Mouse (Mus musculus): ENCODE data around the gene Olfr319. TPM values are rescaled to one million over a fixed set of nuclear protein-coding genes. Genes with fewer than 3 reads are reported as not detected.
"Not testable (repeated sequence)": the region's sequence is repeated elsewhere in the genome, so short reads cannot be mapped to it uniquely, and the experiment has no call there.

Gene Olfr319
- total RNA-seq (2021), result not detected in 2 replicates
- long read RNA-seq, experiment 1, result 0 reads
- long read RNA-seq, experiment 2, result 0 reads

- no peak for DNase-seq
These were observed at the start of gene Olfr319 for GRCm38 (mm10) chr11:58698862-58699261. Gene Olfr319, plus strand, starts transcription at chr11:58699162.

GRCm38 (mm10) chr11:58655151-58655550 lies 43.8 kb upstream of the Olfr319 start:
- DNase-seq, result no peak

- no peak for DNase-seq
These were observed 40.4 kb upstream of the Olfr319 start, which contains the start of gene Olfr322 for GRCm38 (mm10) chr11:58658596-58658995. Gene Olfr322, plus strand, starts transcription at chr11:58658782.

- DNase-seq, result no peak
These were observed 29.7 kb upstream of the Olfr319 start for GRCm38 (mm10) chr11:58669252-58669651.

GRCm38 (mm10) chr11:58671825-58672224 lies 27.1 kb upstream of the Olfr319 start:
- DNase-seq, result no peak

GRCm38 (mm10) chr11:58680799-58681198 lies 18.2 kb upstream of the Olfr319 start, which contains the start of gene Olfr320:
Gene Olfr320, plus strand, starts transcription at chr11:58681099.
- no peak for DNase-seq

GRCm38 (mm10) chr11:58709086-58709485 lies 10.1 kb downstream of the Olfr319 start:
- no peak for DNase-seq

GRCm38 (mm10) chr11:58717723-58718122 lies 18.8 kb downstream of the Olfr319 start:
- not testable (repeated sequence) for DNase-seq

GRCm38 (mm10) chr11:58719701-58720100 lies 20.7 kb downstream of the Olfr319 start:
- no peak for DNase-seq

- DNase-seq, result no peak
These were observed 25.0 kb downstream of the Olfr319 start, which contains the start of gene Olfr318 for GRCm38 (mm10) chr11:58723914-58724313. Gene Olfr318, minus strand, starts transcription at chr11:58724014.

GRCm38 (mm10) chr11:58727896-58728650 lies 29.1 kb downstream of the Olfr319 start:
- not testable (repeated sequence) for DNase-seq

- no peak for DNase-seq
These were observed 34.4 kb downstream of the Olfr319 start for GRCm38 (mm10) chr11:58733372-58733771.

- DNase-seq, result no peak
These were observed 39.9 kb downstream of the Olfr319 start, which contains the start of gene Olfr317 for GRCm38 (mm10) chr11:58738792-58739262. Gene Olfr317, minus strand, starts transcription at chr11:58739212.

- DNase-seq, result not testable (repeated sequence)
These were observed 52.1 kb downstream of the Olfr319 start for GRCm38 (mm10) chr11:58751096-58751495.

GRCm38 (mm10) chr11:58752434-58752833 lies 53.5 kb downstream of the Olfr319 start, which contains the start of gene Olfr316:
Gene Olfr316, plus strand, starts transcription at chr11:58752734.
- no peak for DNase-seq

Other genes starting within 250 kb of the Olfr319 start
- not detected in 2 replicates for gene Lypd9, start 246.2 kb upstream of the Olfr319 start, total RNA-seq (2021)
- not detected in 2 replicates for gene Olfr30, start 236.9 kb upstream of the Olfr319 start, total RNA-seq (2021)
- gene Olfr332, start 206.6 kb upstream of the Olfr319 start, total RNA-seq (2021), result not detected in 2 replicates
- gene Olfr331, start 196.6 kb upstream of the Olfr319 start, total RNA-seq (2021), result not detected in 2 replicates
- not detected in 2 replicates for gene Olfr330, start 164.3 kb upstream of the Olfr319 start, total RNA-seq (2021)
- gene Olfr329-ps, start 152.7 kb upstream of the Olfr319 start, total RNA-seq (2021), result not detected in 2 replicates
- 0.15 TPM in 1 of 2 replicates, not detected in the other for gene Olfr328, start 143.5 kb upstream of the Olfr319 start, total RNA-seq (2021)
- not detected in 2 replicates for gene Olfr224, start 128.6 kb upstream of the Olfr319 start, total RNA-seq (2021)
- not detected in 2 replicates for gene Olfr325, start 121.4 kb upstream of the Olfr319 start, total RNA-seq (2021)
- not detected in 2 replicates for gene Olfr324, start 104.0 kb upstream of the Olfr319 start, total RNA-seq (2021)
- gene 2210407C18Rik, start 83.1 kb upstream of the Olfr319 start, total RNA-seq (2021), result not detected in 2 replicates
- gene Olfr323, start 68.7 kb upstream of the Olfr319 start, total RNA-seq (2021), result not detected in 2 replicates
- 0.49 and 1.3 TPM in 2 replicates for gene Trim58, start 58.7 kb upstream of the Olfr319 start, total RNA-seq (2021)
- not detected in 2 replicates for gene Olfr322, start 40.4 kb upstream of the Olfr319 start, total RNA-seq (2021)
- not detected in 2 replicates for gene Olfr320, start 18.1 kb upstream of the Olfr319 start, total RNA-seq (2021)
- gene Olfr318, start 24.9 kb downstream of the Olfr319 start, total RNA-seq (2021), result not detected in 2 replicates
- gene Olfr317, start 40.0 kb downstream of the Olfr319 start, total RNA-seq (2021), result not detected in 2 replicates
- not detected in 2 replicates for gene Olfr316, start 53.6 kb downstream of the Olfr319 start, total RNA-seq (2021)
- gene Olfr315, start 74.0 kb downstream of the Olfr319 start, total RNA-seq (2021), result not detected in 2 replicates
- gene Olfr314, start 83.8 kb downstream of the Olfr319 start, total RNA-seq (2021), result not detected in 2 replicates
- gene Fam183b, start 102.8 kb downstream of the Olfr319 start, total RNA-seq (2021), result 4.2 and 4.9 TPM in 2 replicates
- not detected in 2 replicates for gene Olfr313, start 115.8 kb downstream of the Olfr319 start, total RNA-seq (2021)
- not detected in 2 replicates for gene Olfr312, start 130.1 kb downstream of the Olfr319 start, total RNA-seq (2021)
- gene Olfr311, start 140.1 kb downstream of the Olfr319 start, total RNA-seq (2021), result not detected in 2 replicates
- gene Gm12258, start 148.0 kb downstream of the Olfr319 start, total RNA-seq (2021), result 4.4 and 6.3 TPM in 2 replicates
- gene 2810021J22Rik, start 168.1 kb downstream of the Olfr319 start, total RNA-seq (2021), result 5.3 and 7.6 TPM in 2 replicates
- gene Zfp39, start 205.1 kb downstream of the Olfr319 start, total RNA-seq (2021), result 5.2 and 6.0 TPM in 2 replicates
- gene Btnl10, start 218.7 kb downstream of the Olfr319 start, total RNA-seq (2021), result 0.26 and 3.4 TPM in 2 replicates
- gene Rnf187, start 239.8 kb downstream of the Olfr319 start, total RNA-seq (2021), result 147 and 153 TPM in 2 replicates
- gene Hist3h2ba, start 249.8 kb downstream of the Olfr319 start, total RNA-seq (2021), result 16.4 and 23.5 TPM in 2 replicates

Data from adrenal gland, postnatal 14 days (tissue).